Mouse (Mus musculus) heart, adult 2 months (tissue): ENCODE measurements around the gene Tnik.
A peak's percentile ranks its signal among the peaks of the same experiment; 100 is the strongest.

Source experiments
- CTCF ChIP-seq: fragments of 200-600 bp; IDR thresholded peaks from 2 replicates; pipeline ENCODE4 v1.8.1; 2022; ENCODE audit warnings: antibody characterized with exemption, mild to moderate bottlenecking, moderate library complexity
- EP300 ChIP-seq: fragments of 200-500 bp; IDR thresholded peaks from 2 replicates; pipeline ENCODE4 v1.6.1; 2011; ENCODE audit warnings: low read depth, low read length, control low read depth; ENCODE audit not compliant: insufficient read depth
- POLR2A ChIP-seq: fragments of 200-500 bp; IDR thresholded peaks from 2 replicates; pipeline ENCODE4 v1.6.1; 2011; ENCODE audit warnings: mild to moderate bottlenecking, low read depth, low read length, control low read depth; ENCODE audit not compliant: insufficient read depth

DNA sequence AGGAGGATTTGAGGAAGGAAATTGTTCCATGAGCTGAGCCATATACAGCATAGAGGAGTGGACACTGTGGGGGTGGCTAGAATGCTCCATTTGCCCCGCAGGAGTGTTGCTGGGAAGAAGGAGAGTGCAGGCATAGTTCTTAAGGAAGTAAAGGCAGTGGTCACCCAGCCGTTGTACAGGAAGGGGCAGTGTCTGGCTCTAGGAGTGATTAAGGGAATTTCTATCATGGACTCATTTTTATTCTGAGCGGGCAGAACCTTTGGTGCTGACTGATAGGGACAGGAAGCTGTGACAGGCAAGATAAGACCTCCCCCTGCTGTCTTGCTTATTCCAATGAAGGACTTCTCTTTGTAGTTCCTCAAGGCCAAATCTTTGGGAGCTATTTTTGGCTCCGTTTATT, 38.4 kb downstream of the Tnik start:
- TF ChIP-seq CTCF, result 0 out of 2 replicates have a peak, but pooled peaks have one; percentile 7
- no peak for TF ChIP-seq POLR2A
- no peak for TF ChIP-seq EP300
